Mouse (Mus musculus) left cerebral cortex, postnatal 4 days (tissue): ENCODE measurements at regions not wholly inside any gene's neighbourhood (a gene's known extent, or its start where the extent isn't known, plus 50 kb on each side); places are given as distances from the start of the nearest gene placed in this dataset.

Experiments
- DNase-seq: peaks from one replicate; pipeline ENCODE4 v3.0.0-alpha.2; 2022
- intact Hi-C: fragments of 180-260 bp; cut with DNase I; formaldehyde crosslinking; loops from one replicate; pipeline ENCODE4 v1.15.1; 2025

DNA sequence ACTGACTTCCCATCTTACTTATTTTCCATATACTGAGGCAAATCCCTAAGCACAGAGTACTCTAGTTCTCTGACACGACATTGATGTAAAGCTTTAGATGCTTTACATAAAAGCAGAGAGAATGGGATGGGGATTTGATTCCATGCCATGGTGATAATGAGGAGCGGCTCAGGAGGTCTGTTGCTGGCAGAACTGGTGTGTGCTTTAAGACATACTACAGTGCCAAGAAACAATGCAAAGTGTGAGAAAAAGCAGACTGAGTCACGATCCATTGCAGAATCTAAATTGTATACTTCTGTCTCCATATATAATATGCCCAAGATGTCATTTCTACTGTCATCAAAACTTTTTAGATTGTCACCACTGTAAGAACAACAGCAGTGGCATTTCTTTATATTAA is 155.5 kb upstream of the Prkd1 start:
- intact Hi-C loops, result no loop called here
- no peak for DNase-seq

DNA sequence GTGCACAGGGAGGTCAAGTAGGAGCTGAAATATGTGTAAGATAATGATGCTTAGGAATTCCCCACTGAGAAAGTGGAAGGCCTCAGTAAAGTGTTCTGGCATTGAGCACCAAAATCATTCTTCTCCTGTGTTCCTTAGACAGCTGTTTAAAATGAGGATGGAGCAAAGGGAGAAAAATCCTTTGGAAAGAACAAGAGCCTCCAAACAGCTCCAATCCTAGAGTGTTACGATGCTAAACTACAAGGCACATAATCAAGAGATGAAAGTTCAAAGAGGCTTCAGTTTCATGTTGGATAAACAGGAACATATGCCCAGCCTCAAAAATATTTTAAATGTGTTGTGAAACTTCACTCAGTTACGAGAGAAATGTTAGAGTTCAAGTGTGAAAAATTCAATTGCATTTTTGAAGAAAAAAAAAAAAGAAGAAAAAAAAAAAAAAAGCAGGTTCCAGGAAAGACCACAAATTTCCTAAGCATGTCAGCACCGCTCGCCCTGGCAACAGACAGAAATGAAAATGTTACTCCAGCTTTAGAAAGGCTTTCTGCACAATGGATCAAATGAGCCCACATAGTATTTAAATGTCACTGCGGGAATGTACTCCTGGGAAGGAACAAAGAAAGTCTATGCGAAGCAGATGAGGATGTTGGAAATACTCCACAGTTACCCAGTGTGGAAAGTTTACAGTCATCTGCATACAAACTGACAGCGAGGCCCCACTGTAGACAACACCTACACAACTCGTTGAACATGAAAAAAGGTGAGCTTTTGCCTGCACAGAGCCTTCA is 116.5 kb upstream of the Prkd1 start:
- DNase-seq, result no peak
- intact Hi-C loops, result no loop called here

DNA sequence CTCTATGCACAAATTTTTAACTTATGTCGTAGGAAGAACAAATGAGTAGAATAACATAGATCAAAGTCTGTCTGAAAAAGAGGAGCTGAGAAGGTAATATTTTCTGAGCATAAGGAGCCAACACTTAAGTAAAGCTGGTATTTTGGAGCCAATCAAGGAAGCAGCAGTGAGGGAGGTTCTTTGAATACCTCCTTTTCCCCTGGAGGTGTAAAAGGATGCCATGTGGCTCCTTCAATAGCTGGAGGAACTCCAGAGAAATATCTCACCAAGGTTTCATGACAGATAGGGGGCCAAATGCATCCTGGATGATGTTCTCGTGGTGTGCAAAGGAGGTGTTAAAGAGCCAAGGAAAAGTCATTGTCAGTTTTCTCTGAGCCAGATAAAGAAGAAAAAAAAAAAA is 115.6 kb upstream of the Prkd1 start:
- no peak for DNase-seq
- intact Hi-C loops, result no loop called here

DNA sequence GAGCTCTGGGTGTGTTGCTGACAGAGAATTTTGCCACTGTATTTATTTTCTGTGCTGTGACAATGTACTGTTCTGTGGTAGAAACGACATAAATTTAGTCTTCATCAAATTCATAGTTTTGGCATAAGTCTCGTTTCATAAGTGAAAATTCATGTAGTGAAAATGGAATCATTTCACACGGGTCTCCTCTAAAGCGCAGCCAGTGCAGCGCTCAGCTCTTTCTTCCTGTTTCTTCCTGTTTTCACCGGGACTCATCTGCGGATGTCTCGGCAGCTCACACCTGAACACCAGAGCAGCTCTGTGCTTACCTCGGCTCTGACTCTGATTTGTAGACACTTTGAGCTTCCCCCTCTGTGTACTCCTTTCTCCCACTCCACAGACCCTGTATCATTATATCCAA is 85.2 kb upstream of the Prkd1 start:
- intact Hi-C loops, result no loop called here
- no peak for DNase-seq

DNA sequence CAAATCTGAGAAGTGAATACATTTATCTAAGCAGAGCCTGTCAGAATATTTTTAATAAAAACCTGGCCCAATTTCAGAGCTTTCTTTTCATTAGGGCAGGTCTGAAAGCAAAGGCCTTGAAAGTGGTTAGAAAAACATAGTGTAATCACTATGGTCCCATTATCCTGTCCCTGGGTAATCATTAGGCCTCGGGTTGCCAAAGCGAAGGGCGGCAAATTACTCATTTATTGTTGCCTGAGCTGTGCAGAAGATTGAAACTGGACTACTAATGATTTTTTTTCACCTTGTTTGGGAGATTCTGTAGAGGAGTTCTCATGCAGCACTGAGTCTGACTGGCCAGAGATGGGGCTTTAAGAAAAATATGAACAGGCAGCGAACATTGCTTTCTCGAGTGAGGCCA is 63.7 kb upstream of the Prkd1 start:
- no peak for DNase-seq

DNA sequence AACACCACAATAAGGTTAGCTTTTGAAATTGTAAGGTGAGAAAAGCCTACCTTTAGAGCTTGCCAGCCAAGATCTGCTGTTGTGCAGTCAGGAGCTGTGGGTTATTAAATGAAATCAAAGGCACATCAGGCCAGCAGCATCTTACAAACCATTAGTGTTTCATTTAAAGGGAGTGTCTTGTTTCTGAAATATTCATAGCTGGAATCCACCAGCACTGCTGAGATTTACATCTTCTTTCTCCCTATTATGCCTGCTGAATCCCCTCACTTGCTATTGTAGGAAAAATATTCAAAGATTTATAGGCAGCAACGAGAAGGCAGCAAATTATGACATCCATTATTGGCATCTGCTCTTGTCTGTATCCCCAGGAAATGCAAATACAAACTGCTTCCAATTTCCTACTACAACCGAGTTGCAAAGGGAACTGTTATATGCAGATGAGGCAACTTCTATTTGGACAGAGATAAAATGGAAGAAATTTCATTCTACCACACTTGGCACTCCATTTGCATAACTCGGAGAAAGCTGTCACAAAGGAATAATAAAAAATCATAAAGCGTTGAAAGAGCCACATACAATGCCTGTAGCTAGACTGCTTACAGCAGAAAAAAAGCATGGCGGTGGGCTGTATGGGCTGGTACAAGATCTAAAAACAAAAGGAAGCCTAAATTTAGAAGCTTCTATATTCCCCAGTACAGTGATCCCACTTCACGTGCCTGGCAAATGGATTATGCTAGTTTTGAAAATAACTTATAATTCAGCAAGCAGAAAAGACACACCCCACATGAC is 60.3 kb upstream of the Prkd1 start:
- no peak for DNase-seq

More for the DNA sequence above, 63.7 kb upstream of the Prkd1 start:
- intact Hi-C loops, result no loop called here

DNA sequence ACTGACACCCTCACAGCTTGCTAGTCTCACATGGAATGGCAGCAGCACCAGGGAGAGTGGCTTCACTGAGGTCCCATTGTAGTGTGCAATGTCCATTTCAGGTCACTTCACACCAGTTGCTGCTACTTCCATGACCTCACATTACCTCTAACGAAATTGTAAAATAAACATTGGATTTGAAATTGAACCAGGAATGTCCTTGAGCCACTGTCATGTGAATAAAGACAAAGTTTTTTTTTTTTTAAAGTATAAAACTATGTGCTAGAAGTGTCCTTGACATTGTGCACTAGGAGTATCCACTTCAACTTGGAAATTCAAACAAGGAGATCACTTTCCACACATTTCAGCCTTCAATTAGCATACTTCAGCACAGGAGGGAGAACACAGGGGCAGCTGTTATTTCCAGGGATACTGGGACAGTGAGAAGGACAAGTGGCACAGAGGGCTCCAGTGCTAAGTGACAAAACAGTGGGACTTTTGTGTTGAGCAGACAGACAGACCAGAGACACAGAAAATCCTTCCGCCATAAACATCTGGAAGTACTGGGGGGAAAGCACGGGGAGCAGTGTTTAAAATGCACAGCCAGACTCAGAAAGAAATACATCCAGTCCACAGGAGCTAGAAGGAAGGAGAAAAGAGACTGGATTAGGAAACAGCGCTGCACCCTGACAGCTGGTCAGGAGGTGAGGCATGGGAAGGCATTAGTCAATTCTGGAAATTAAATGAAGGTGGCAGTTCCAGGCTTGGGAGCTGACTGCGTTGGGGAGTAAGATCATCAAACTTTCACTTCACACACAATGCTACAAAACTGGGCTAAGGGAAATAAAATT is 49.9 kb upstream of the Prkd1 start:
- intact Hi-C loops, result loop anchor here (5.0 to 10.0 kb wide), 3 partner anchors 387 to 1327 kb away; no protein-coding TSS in a partner anchor
- no peak for DNase-seq

More for the DNA sequence above, 60.3 kb upstream of the Prkd1 start:
- intact Hi-C loops, result no loop called here
